Comparison of ENCODE assay signal across 8 mouse cellular contexts in genomic region chr4:141866933-141867490, GRCm38 (mm10). TPM values are rescaled to one million over a fixed set of nuclear protein-coding genes. Genes with fewer than 3 reads are reported as not detected.
DNase-seq lines count a peak whose midpoint lies in the region; ATAC-seq and TF ChIP-seq lines count a peak whose summit lies in the region.

No protein-coding gene starts in this region.

- no peak overlapping the region for H3K9ac ChIP-seq in kidney, postnatal 0 days (ENCODE audit: low read depth, low read length)
- no peak overlapping the region for H3K9ac ChIP-seq in midbrain, embryonic 16.5 days (ENCODE audit: low read depth, low read length)

- no peak overlapping the region for H3K4me3 ChIP-seq in kidney, postnatal 0 days (replicated peaks; ENCODE audit: low read depth, low read length)
- no peak overlapping the region for H3K4me3 ChIP-seq in midbrain, embryonic 16.5 days (ENCODE audit: low read depth, low read length)

- peak; percentile 40 to 53 for DNase-seq in adrenal gland, postnatal 36 days
- DNase-seq in adrenal gland, adult 18-20 months (ENCODE audit: low spot score in 2 of 2) = no peak
- DNase-seq in right cerebral cortex, adult 18-20 months = peak; percentile 74
- DNase-seq in right cerebral cortex, postnatal 4 days = no peak
- peak; percentile 61 for DNase-seq in kidney, postnatal 0 days (ENCODE audit: low spot score)
- no peak for DNase-seq in spleen, postnatal 4 days (ENCODE audit: low spot score in 2 of 2)

- TF ChIP-seq CTCF in kidney, postnatal 0 days (IDR thresholded peaks at IDR 0.05; ENCODE audit: low read depth) = no peak

- peak overlapping the region; percentile 11; the same call in 1 of the 2 replicates for H3K27ac ChIP-seq in kidney, postnatal 0 days
- peak overlapping the region; percentile 73 for H3K27ac ChIP-seq in midbrain, embryonic 16.5 days (ENCODE audit: low read length)

- ATAC-seq in kidney, postnatal 0 days (replicated peaks; ENCODE audit: low FRiP score, low read depth) = 0 out of 2 replicates have a peak, but pooled peaks have one; percentile 38
- no peak for ATAC-seq in midbrain, embryonic 16.5 days
- ATAC-seq in megakaryocyte progenitor cell, adult 5-6 weeks (replicated peaks; ENCODE audit: poor library complexity) = no peak

- H3K36me3 ChIP-seq in kidney, postnatal 0 days (ENCODE audit: insufficient read depth, low read length) = no peaks in the 10 kb centered on the region
- H3K36me3 ChIP-seq in midbrain, embryonic 16.5 days (ENCODE audit: control insufficient read depth, insufficient read depth, low read length) = no peaks in the 10 kb centered on the region; the same call in 1 of the 2 replicates

- no peaks in the 10 kb centered on the region for H3K9me3 ChIP-seq in kidney, postnatal 0 days (replicated peaks; ENCODE audit: low read length)
- H3K9me3 ChIP-seq in midbrain, embryonic 16.5 days (replicated peaks; ENCODE audit: control insufficient read depth, low read length, poor library complexity, severe bottlenecking) = no peaks in the 10 kb centered on the region

- 32% methylated on average over 10 of the region's 10 CpGs for WGBS in kidney, postnatal 0 days
- WGBS in midbrain, embryonic 16.5 days = 19% methylated on average over 10 of the region's 10 CpGs

- H3K4me1 ChIP-seq in kidney, postnatal 0 days (replicated peaks; ENCODE audit: insufficient read depth, low read length) = 0 out of 2 replicates have a peak, but pooled peaks cover 3% of the 10 kb centered on the region
- peaks cover 27% of the 10 kb centered on the region for H3K4me1 ChIP-seq in midbrain, embryonic 16.5 days (ENCODE audit: control insufficient read depth, insufficient read depth, low read length)

- H3K27me3 ChIP-seq in kidney, postnatal 0 days (ENCODE audit: insufficient read depth, low read length) = no peaks in the 10 kb centered on the region
- H3K27me3 ChIP-seq in midbrain, embryonic 16.5 days (ENCODE audit: control insufficient read depth, insufficient read depth, low read depth, low read length) = no peaks in the 10 kb centered on the region

- H3K4me2 ChIP-seq in kidney, postnatal 0 days (ENCODE audit: low read length) = no peak overlapping the region
- peak overlapping the region; percentile 7; the same call in 1 of the 2 replicates for H3K4me2 ChIP-seq in midbrain, embryonic 16.5 days (ENCODE audit: low read length)

RNA-seq across cellular contexts. Expression of gene Efhd2, which starts 7.7 kb away (rescaled TPM):
- 10 to 100 TPM; 23.1 to 29.1 TPM for total RNA-seq in adrenal gland, postnatal 36 days (2021)
- total RNA-seq in adrenal gland, adult 18-20 months (2021) = 10 to 100 TPM; 26.3 to 28.4 TPM
- polyA plus RNA-seq in kidney, postnatal 0 days (2015; fragmentation: Nextera tagmentation; extraction: Ambion mirVana) = 48.3 and 51.3 TPM in 2 replicates
- 56.6 and 67.4 TPM in 2 replicates for polyA plus RNA-seq in midbrain, embryonic 16.5 days (2015; fragmentation: Nextera tagmentation; extraction: Ambion mirVana)
- total RNA-seq in megakaryocyte progenitor cell, adult 5-6 weeks (2015) = 42.2 and 49.9 TPM in 2 replicates
- total RNA-seq in megakaryocyte progenitor cell, adult 5-6 weeks (2017) = 53.6 and 58.1 TPM in 2 replicates

RNA-seq across cellular contexts. Expression of gene Ctrc, which starts 20.9 kb away (rescaled TPM):
- total RNA-seq in adrenal gland, postnatal 36 days (2021) = not detected
- total RNA-seq in adrenal gland, adult 18-20 months (2021) = not detected
- polyA plus RNA-seq in kidney, postnatal 0 days (2015; fragmentation: Nextera tagmentation; extraction: Ambion mirVana) = not detected in 2 replicates
- not detected in 2 replicates for polyA plus RNA-seq in midbrain, embryonic 16.5 days (2015; fragmentation: Nextera tagmentation; extraction: Ambion mirVana)
- total RNA-seq in megakaryocyte progenitor cell, adult 5-6 weeks (2015) = not detected in 2 replicates
- not detected in 2 replicates for total RNA-seq in megakaryocyte progenitor cell, adult 5-6 weeks (2017)

RNA-seq across cellular contexts. Expression of gene Cela2a, which starts 41.1 kb away (rescaled TPM):
- total RNA-seq in adrenal gland, postnatal 36 days (2021) = not detected
- total RNA-seq in adrenal gland, adult 18-20 months (2021) = not detected
- 0.18 TPM in 1 of 2 replicates, not detected in the other for polyA plus RNA-seq in kidney, postnatal 0 days (2015; fragmentation: Nextera tagmentation; extraction: Ambion mirVana)
- 0.40 TPM in 1 of 2 replicates, not detected in the other for polyA plus RNA-seq in midbrain, embryonic 16.5 days (2015; fragmentation: Nextera tagmentation; extraction: Ambion mirVana)
- total RNA-seq in megakaryocyte progenitor cell, adult 5-6 weeks (2015) = not detected in 2 replicates
- not detected in 2 replicates for total RNA-seq in megakaryocyte progenitor cell, adult 5-6 weeks (2017)

Comparison
In these comparisons a context has a peak if more than half of its experiments do, and no peak if none do; other contexts are left out.
1. DNase-seq: peak in adrenal gland, postnatal 36 days (2 of 2), right cerebral cortex, adult 18-20 months (single experiment) and kidney, postnatal 0 days (single experiment); none in adrenal gland, adult 18-20 months (0 of 2), right cerebral cortex, postnatal 4 days (single experiment) and spleen, postnatal 4 days (0 of 2).